Mouse (Mus musculus): ENCODE results near the gene Ift57. TPM values are rescaled to one million over a fixed set of nuclear protein-coding genes. Genes with fewer than 3 reads are reported as not detected.
A peak's percentile ranks its signal among the peaks of the same experiment; 100 is the strongest.

Ift57 gene
- total RNA-seq, 2 experiments from 2014 or later: 57.1 to 61.2 TPM

GRCm38 (mm10) chr16:49781556-49782156 is 82.6 kb downstream of the Ift57 start:
- intact Hi-C loops (cut with DNase I): no loop called here
- DNase-seq (ENCODE audit: low spot score in 2 of 2): no peak

GRCm38 (mm10) chr16:49783369-49783768 is 84.3 kb downstream of the Ift57 start:
- intact Hi-C loops (cut with DNase I): no loop called here
- no peak for DNase-seq (ENCODE audit: low spot score in 2 of 2)

GRCm38 (mm10) chr16:49786116-49786515 is 87.1 kb downstream of the Ift57 start:
- intact Hi-C loops (cut with DNase I): no loop called here

DNA sequence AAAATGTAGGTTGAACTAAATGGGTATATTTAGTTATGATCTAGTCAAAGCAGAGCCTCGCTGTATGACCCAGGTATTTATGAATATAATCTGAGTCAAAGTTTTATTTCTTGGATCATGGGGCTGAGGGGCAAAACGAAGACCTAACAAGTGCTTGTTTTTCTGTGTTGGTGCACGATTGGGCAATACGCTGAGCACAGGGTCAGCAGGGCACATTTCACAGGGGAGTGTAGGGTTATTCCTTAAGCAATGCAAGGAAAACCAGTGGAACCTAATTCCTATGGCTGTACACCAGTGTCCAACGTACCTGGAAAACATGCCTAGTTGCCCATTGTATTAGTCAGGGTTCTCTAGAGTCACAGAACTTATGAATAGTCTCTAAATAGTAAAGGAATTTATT is 88.7 kb downstream of the Ift57 start:
- intact Hi-C loops (cut with DNase I): no loop called here
- no peak for DNase-seq (ENCODE audit: low spot score in 2 of 2)

More at GRCm38 (mm10) chr16:49786116-49786515, 87.1 kb downstream of the Ift57 start:
- DNase-seq (ENCODE audit: low spot score in 2 of 2): no peak

GRCm38 (mm10) chr16:49790575-49791465 is 91.8 kb downstream of the Ift57 start:
- DNase-seq (ENCODE audit: low spot score in 2 of 2): no peak
- intact Hi-C loops (cut with DNase I): no loop called here

GRCm38 (mm10) chr16:49792446-49792878 is 93.4 kb downstream of the Ift57 start:
- DNase-seq (ENCODE audit: low spot score in 2 of 2): peak in 1 of 2 experiments; percentile 28
- intact Hi-C loops (cut with DNase I): no loop called here

- intact Hi-C loops (cut with DNase I): no loop called here
- DNase-seq (ENCODE audit: low spot score in 2 of 2): no peak
Observed at GRCm38 (mm10) chr16:49793596-49793995, 94.6 kb downstream of the Ift57 start.

DNA sequence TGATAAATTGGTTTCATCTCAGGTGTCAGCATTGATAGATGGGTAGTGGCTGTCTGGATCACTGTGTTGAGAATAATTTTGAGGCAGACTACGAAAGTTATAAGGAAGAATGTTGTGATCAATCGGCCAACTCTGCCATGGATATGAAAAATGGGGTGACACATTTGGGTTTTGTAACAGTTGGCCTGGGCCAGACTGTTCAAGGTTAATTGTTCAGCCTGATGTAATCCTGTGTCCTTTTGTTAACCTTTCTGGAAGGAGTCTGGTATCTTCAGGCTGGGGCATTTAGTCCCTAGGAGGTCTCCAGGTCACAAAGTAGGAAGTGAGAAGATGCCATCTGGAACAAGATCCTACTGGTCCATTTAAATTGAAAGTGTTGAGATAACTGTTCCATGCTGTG is 97.2 kb downstream of the Ift57 start:
- DNase-seq (ENCODE audit: low spot score in 2 of 2): no peak
- intact Hi-C loops (cut with DNase I): no loop called here

DNA sequence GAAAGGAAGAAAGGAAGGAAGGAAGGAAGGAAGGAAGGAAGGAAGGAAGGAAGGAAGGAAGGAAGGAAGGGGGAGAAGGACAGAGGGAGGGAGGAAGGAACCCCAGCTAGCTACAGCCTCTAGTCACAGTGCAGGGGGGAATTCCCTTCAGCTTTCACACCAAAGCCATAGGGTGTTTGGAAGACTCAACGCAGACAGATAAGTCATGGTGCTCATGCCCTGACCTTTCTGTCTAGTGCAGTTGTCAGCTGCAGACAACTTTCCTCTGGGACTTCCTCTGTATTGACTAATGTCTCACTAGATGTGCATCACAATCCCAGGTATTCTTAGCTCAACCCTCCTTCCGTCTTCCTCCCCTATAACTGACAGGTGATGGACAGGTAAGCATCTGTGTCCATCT is 97.9 kb downstream of the Ift57 start:
- DNase-seq (ENCODE audit: low spot score in 2 of 2): no peak
- intact Hi-C loops (cut with DNase I): no loop called here

DNA sequence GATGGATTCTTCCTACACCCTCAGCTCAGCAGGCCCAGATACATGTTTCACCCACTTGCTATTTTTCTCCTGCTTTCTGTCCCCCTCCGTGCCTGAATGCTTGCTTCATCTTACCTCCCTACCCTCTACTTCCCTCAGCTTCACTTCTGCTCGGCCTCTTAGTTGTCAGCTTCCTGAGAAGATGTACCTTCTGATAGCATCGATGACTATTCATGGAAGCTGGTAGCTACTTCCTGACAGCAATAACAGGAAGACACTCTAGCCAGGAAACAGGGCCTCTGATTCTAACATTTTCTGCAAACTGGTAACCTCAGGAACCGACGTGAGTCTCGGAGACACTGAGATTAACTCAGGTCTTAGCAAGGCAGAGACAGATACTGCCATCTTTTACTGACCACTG is 99.8 kb downstream of the Ift57 start:
- intact Hi-C loops (cut with DNase I): no loop called here

GRCm38 (mm10) chr16:49799597-49800561 is 100.8 kb downstream of the Ift57 start, which contains the start of gene Cd47:
TSS of gene Cd47 (plus strand) at chr16:49800533.
- intact Hi-C loops (cut with DNase I): no loop called here
- no peak for DNase-seq (ENCODE audit: low spot score in 2 of 2)

More for the DNA sequence above, 99.8 kb downstream of the Ift57 start:
- DNase-seq (ENCODE audit: low spot score in 2 of 2): no peak

- intact Hi-C loops (cut with DNase I): no loop called here
- DNase-seq (ENCODE audit: low spot score in 2 of 2): no peak
Observed at GRCm38 (mm10) chr16:49800996-49801395, 102.0 kb downstream of the Ift57 start.

DNA sequence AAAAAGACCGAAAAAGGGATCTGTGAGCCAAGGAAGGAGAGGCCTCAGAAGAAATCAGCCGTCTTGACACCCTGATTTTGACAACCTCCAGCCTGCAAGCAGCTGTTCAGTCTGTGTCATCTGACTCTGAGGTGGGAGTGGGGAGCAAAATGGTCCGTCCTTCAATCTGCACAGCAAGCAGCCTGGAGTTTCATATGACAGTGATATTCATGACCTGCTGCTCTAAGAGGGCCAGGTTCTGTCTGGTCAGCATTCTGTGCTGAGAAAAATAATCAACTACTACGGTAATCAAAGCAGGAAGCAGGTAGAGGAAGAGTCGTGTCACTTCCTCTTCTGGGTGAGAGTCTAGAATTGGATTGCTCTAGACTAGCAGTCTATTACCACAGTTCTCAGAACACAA is 102.4 kb downstream of the Ift57 start:
- DNase-seq (ENCODE audit: low spot score in 2 of 2): no peak
- intact Hi-C loops (cut with DNase I): no loop called here

DNA sequence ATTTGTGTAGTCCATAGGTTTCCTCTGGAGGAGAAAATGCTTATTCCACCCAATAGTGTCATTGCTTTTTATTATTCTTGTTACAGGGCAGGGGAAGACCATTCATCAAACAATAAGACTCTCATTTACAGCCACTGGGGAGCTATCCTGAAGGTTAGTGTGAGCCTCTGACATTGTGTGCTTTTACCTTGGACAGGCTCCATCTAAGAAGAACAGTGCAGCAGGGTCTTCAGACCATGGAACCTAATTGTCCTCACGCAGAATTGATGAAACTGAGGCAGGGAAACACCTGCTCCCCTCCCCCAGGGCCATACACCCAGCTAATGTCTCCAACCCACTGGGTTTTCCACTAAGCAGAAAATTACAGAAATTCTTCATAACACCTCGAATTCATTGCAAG is 104.0 kb downstream of the Ift57 start:
- no peak for DNase-seq (ENCODE audit: low spot score in 2 of 2)
- intact Hi-C loops (cut with DNase I): no loop called here

DNA sequence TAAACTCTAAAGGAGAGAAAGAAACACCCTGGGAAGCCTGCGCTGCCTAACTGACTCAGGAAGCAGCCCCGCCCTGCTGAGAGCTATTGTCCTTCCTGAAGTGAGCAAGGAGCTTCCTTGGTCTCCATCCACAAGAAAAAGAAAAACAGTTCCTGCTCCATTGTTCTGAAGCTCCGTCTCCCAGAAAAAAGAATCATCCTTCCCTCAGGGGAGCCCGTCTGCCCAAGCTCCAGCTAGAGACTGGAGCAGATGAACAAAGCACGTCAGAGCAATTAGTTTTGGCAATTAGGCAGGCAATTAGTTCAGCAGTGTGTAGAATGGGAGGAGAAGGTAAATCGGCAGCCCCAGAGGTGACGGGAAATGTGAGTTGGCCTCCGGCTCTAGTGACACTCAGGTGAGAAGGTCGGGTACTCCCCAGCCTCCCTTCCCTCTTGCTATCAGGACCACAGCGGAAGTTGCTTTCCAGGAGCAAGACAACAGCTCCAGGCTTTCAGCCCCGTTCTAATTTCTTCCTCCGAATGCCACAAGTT is 105.0 kb downstream of the Ift57 start:
- DNase-seq (ENCODE audit: low spot score in 2 of 2): no peak
- intact Hi-C loops (cut with DNase I): no loop called here

DNA sequence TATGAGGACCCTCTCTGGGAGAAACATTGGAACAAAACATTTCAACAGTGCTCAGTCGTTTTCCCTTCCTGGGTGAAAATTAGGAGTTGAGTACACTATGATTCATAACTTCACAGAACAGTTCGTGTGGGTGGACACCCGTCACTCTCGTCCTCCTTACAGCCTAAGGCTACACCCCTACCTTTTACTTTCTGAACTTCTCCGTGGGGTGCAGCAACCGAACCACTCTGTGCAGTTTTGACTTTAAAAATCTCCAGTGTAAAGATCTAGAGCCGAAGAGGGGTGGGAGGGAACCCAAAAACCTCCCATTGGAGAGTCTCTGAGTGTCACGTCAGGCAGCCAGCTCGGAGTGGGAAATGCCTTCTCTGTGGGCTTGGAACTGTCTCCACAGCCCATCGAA is 107.9 kb downstream of the Ift57 start:
- DNase-seq (ENCODE audit: low spot score in 2 of 2): no peak
- intact Hi-C loops (cut with DNase I): no loop called here

- intact Hi-C loops (cut with DNase I): no loop called here
- DNase-seq (ENCODE audit: low spot score in 2 of 2): no peak
Observed at GRCm38 (mm10) chr16:49807419-49807841, 108.4 kb downstream of the Ift57 start.

DNA sequence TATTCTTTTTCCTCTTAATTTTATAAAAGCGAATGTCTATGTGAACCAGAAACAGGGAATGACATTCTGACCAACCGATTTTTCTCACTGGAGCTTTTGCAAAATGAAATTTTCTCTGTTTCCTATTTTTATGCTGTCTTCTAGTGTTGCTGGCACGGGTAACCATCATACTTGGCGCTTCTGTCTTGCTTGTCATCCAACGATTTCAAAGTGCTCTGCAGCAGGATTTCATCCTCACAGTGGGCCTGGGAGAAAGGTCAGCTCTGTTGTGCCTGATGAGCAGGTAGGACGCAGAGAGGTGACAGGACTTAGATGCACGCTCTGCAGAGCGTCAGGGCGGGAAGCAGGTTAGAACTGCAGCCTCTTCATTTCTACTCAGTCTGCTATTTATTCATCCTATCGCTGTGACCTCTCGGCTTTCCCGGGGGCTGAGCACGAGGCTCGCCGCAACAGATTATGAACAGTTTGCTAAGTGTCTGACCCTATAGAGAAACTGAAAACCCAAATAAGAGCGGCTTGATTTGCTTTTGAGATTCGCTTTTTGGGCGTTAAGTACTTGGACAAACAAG is 108.9 kb downstream of the Ift57 start:
- DNase-seq (ENCODE audit: low spot score in 2 of 2): peak; percentile 28 to 51
- intact Hi-C loops (cut with DNase I): no loop called here

DNA sequence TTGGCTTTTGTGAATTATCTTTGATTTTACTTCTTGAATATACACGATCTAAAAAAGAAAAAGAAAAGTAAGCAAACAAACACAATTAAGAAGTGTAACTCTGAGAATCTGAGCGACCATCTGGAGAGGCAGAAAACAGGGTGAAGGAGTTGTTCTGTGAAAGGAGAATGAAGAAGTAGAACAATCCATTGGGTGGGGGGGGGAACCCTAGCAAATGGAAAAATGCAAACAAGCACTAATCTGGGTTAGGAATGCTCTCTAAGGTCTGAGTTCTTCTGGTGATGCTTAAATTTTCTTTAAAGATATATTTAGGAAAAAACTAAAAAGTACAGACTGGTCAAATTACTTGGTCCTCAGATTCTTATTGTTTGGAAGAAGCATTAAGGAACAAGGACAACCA is 112.9 kb downstream of the Ift57 start:
- intact Hi-C loops (cut with DNase I): no loop called here
- DNase-seq (ENCODE audit: low spot score in 2 of 2): no peak

All from left cerebral cortex, postnatal 14 days (tissue).